Mouse (Mus musculus) kidney, embryonic 15.5 days (tissue): Measurements from ENCODE around the gene Igsf9. TPM values are rescaled to one million over a fixed set of nuclear protein-coding genes. Genes with fewer than 3 reads are reported as not detected.

Experiments used
- ATAC-seq: fragments of 200-750 bp; cut with Nextera tagmentation; replicated peaks from 2 replicates; pipeline ENCODE4 v1.8.0; 2017; ENCODE audit warnings: moderate TSS enrichment; ENCODE audit not compliant: low FRiP score
- H3K27ac ChIP-seq: fragments of 300-500 bp; sonication (generic); 2 replicates; pipeline ENCODE4 v1.5.1; 2015; ENCODE audit warnings: mild to moderate bottlenecking, inconsistent platforms
- H3K27me3 ChIP-seq: fragments of 300-500 bp; sonication (generic); 2 replicates; pipeline ENCODE4 v1.6.1; 2015; ENCODE audit warnings: inconsistent platforms
- H3K36me3 ChIP-seq: fragments of 300-500 bp; sonication (generic); 2 replicates; pipeline ENCODE4 v1.6.1; 2015; ENCODE audit warnings: inconsistent platforms
- H3K4me1 ChIP-seq: fragments of 300-500 bp; sonication (generic); 2 replicates; pipeline ENCODE4 v1.6.1; 2015; ENCODE audit warnings: inconsistent platforms
- H3K4me2 ChIP-seq: fragments of 300-500 bp; sonication (generic); 2 replicates; pipeline ENCODE4 v1.6.1; 2015; ENCODE audit warnings: moderate library complexity, mild to moderate bottlenecking, inconsistent platforms
- H3K4me3 ChIP-seq: fragments of 300-500 bp; sonication (generic); replicated peaks from 2 replicates; pipeline ENCODE4 v1.5.1; 2015; ENCODE audit warnings: mild to moderate bottlenecking, inconsistent platforms
- H3K9ac ChIP-seq: fragments of 300-500 bp; sonication (generic); 2 replicates; pipeline ENCODE4 v1.6.1; 2015; ENCODE audit warnings: mild to moderate bottlenecking, inconsistent platforms
- H3K9me3 ChIP-seq: fragments of 300-500 bp; sonication (generic); replicated peaks from 2 replicates; pipeline ENCODE4 v1.6.1; 2016; ENCODE audit warnings: inconsistent platforms
- WGBS: fragments of 180-500 bp; shearing (Covaris S2); methylation state at CpG from one replicate; pipeline ENCODE4 v1.1.7; 2015; ENCODE audit warnings: mixed read lengths; 5-methylcytosine and 5-hydroxymethylcytosine counted together
- polyA plus RNA-seq: library from polyadenylated mRNA; unstranded; fragments of >200 nt; fragmentation: Nextera tagmentation; extraction: Ambion mirVana; gene quantifications from 2 replicates; pipeline ENCODE4 v1.2.1, GENCODE M21; 2015

The Igsf9 gene
- polyA plus RNA-seq, 1 experiment from 2014 or later = 46.0 TPM

DNA sequence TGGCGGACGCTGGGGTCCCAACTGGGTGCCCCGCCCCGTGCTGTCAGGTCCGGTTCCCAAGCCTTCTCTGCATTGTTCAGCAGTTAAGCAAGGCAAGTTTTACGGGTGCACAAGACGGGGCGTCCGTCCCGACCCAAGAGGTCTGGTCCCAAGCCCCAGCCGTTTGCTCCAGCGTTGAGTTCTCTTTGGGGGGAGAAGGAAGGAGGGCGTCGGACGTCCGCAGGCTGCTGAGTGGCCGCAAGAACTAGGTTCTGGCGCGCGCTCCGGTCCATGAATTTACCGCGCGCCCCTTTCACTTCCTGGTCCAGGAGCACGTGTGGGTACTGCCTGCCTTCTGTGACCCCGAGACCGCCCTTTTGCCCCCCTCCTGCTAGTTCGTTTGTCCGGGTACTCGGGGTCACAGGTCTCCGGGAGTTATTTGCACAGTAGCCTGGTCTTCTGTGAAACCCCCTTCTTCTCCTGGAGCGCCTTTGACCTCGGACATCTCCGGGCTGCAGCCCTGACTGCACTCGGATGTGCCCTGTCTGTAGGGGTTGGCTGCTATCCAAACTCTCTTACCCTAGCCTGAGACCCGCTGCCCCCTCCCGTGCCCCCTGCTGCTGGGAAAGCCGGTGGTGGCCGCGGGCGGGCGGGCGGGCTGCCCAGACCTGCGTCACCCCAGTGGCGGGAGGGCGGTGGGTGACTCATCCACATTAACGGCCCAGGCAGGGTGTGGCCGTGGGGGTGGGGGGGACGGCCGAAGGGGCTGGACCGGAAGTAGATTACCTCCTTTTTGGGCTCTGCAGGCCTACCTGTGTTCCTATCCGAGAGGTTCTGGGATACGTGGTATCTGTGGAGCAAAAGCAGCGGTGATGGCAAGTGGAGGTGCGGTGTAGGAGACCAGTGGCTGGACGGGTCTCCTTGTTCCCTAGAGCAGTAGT is 19.1 kb downstream of the Igsf9 start:
- WGBS = under 1% methylated on average over 56 of the region's 56 CpGs
- peaks cover 36% of the 10 kb centered on the region for H3K36me3 ChIP-seq

DNA sequence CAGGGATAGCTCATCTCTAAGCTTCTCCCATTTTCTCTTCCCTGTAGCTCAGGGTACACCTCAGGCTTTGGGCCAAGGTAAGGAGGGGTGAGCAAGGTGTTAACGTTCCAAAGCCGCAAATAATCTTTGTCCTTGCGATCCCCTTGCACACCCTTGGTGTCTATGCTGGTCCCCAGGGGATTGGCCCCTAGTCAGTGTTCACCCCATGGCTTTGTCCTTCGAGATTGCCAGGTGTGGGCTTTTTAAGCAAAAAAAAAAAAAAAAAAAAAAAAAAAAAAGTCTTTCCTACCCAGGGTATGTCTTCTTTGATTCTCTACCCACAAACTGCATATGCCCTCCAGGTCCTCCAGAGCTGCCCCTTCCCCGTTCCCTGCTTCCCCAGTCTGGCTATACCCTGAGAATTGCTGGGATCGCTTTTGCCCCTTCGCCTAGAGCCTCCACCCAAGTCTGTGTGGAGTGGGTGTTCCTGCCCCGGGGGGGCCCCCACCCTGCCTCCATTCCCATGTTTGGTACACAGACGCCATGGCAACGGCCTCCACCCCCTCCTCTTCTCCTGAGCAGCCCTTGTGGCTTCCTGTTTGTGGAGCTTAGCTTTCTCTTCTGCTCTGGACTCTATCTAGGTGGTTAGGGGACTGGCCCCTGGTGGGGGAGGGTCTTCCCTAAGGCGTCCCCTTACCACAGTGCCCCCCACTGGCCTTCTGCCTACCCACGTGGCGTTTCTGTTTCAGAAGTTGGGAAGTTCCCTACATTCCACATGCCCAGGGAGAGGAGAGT is 20.0 kb downstream of the Igsf9 start:
- H3K27me3 ChIP-seq = no peaks in the 10 kb centered on the region
- peak overlapping the region; percentile 64 for H3K9ac ChIP-seq
- no peaks in the 10 kb centered on the region for H3K9me3 ChIP-seq
- peaks cover 36% of the 10 kb centered on the region for H3K36me3 ChIP-seq
- 29% methylated on average over 13 of the region's 13 CpGs for WGBS
- H3K27ac ChIP-seq = peak overlapping the region; percentile 87
- ATAC-seq = 0 out of 2 replicates have a peak, but pooled peaks have one; percentile 1
- H3K4me2 ChIP-seq = peak overlapping the region; percentile 65
- peak overlapping the region; percentile 68 for H3K4me3 ChIP-seq
- H3K4me1 ChIP-seq = peaks cover 55% of the 10 kb centered on the region

More for the DNA sequence above, 19.1 kb downstream of the Igsf9 start:
- Histone ChIP-seq H3K9ac (peak overlapping the region; percentile 64), H3K4me3 (peak overlapping the region; percentile 68), H3K27ac (peak overlapping the region; percentile 87), H3K4me2 (peak overlapping the region; percentile 65), H3K9me3 (no peaks in the 10 kb centered on the region), H3K4me1 (peaks cover 55% of the 10 kb centered on the region), H3K27me3 (no peaks in the 10 kb centered on the region)
- peak; percentile 27 for ATAC-seq

DNA sequence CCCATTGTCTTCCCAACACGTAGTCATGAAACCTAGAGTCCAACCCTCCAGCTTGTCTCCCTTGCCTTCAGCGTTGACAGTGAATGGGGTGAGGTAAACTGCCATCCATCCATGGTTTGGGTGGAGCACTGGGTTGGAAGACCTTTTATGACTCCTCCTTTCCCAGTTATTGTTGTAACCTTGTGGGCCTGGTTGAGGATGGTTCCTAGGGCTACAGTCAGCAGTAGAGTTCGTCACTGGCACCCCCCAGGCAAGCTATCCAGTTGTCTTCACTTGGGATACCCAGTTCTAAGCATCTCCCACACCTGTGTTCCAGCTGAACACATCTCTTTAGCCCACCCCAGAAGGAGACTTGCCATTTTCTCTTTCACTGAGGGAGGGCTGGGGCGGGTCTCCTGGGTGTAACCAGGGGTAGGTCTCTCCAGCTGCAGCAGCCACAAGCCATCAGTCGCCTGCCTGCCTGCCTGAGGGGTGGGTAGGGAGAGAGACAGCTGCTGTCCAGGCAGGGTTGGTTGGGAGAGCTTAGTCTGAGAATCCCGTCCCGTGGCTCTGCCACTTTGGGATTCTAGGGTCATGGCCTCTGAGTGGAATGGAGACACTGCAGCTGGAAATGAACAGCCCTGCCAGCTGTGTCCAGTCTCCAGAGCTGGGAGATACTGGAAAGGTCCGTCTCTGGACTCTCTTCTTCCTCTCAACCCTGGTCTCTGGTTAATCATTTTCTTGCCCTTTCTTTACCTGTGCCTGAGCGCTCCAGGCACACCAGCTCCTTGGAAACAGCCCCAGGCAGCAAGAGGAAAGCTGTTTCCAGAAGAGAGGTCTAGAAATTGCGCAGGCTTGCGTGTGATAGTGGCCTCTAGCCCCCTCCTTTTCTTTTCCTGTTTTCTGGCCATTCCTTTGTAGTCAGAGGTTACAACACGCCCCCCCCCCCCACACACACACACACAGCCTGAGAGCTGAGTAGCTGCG is 20.8 kb downstream of the Igsf9 start:
- WGBS = 23% methylated on average over 13 of the region's 13 CpGs
- H3K4me3 ChIP-seq = peak overlapping the region; percentile 68
- no peaks in the 10 kb centered on the region for H3K27me3 ChIP-seq
- ATAC-seq = peak; percentile 15
- peak overlapping the region; percentile 65 for H3K4me2 ChIP-seq
- no peaks in the 10 kb centered on the region for H3K9me3 ChIP-seq
- H3K36me3 ChIP-seq = peaks cover 36% of the 10 kb centered on the region
- peaks cover 60% of the 10 kb centered on the region for H3K4me1 ChIP-seq
- no peak overlapping the region for H3K9ac ChIP-seq
- peak overlapping the region; percentile 87 for H3K27ac ChIP-seq

DNA sequence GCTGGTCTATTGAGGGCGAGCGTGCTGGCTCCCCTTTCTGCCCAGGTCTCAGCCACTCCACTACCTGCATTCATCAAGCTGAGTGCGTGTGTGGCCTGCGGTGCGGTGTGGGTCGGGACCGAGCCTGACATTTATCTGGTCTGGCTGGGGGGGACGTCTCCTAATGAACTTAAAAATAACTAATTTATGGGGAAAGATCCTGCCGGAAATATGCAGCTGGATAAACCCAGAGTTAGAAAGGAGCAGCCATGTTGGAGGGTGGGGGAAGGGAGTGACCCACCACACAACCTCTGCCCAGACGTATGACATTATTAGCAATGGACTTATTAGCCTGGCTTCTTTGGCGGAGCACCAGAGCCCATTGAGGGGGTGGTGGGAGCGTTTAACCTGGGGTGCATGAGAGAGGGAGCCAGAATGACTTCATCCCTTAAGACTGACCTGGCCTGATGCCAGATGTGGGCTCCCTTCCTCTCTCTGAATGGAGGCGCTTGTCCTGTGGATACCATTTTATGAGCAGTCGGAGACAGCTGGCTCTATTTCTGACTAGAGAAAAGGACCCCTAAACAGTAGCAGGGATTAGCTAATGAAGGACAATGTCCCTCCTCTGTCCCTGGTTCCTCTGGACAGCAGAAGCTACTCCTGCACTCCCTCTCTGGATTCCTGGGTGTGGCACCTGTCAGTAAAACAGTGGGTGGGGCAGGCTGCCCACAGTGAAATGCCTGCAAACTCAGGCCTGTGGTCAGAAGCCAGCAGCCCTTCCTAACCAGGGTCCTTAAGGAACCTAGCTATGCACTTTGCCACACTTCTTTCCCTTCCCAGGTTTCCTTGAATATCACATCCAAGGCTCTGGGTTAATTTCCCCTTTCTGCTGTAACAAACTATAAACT is 21.8 kb downstream of the Igsf9 start:
- peaks cover 36% of the 10 kb centered on the region for H3K36me3 ChIP-seq
- H3K4me2 ChIP-seq = peak overlapping the region; percentile 65
- peak; percentile 11; the same call in 1 of the 2 replicates for ATAC-seq
- H3K27me3 ChIP-seq = no peaks in the 10 kb centered on the region
- WGBS = 33% methylated on average over 14 of the region's 14 CpGs
- peak overlapping the region; percentile 68 for H3K4me3 ChIP-seq
- H3K4me1 ChIP-seq = peaks cover 64% of the 10 kb centered on the region
- H3K27ac ChIP-seq = peak overlapping the region; percentile 87
- no peaks in the 10 kb centered on the region for H3K9me3 ChIP-seq
- H3K9ac ChIP-seq = no peak overlapping the region

DNA sequence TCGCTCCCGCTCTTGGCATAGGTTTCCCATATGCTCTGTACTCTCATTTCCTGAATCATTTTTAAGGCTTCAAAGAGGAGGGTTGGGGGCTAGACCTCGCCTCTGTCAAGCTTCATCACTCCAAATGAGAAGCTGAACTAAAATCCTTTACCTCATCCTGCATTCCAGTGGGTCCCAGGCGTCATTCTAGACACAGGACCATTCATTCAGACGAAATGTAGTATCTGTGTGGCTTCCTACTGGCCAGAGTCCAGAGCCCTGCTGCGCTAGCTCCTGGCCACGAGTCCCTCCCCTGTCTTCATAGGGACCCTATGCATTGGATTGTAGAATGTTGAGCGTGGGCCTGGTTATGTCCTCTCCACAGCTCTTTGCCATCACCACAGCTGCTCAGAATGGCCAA is 23.2 kb downstream of the Igsf9 start:
- Histone ChIP-seq H3K9me3 (no peaks in the 10 kb centered on the region), H3K4me1 (peaks cover 59% of the 10 kb centered on the region), H3K4me2 (no peak overlapping the region), H3K9ac (no peak overlapping the region), H3K4me3 (no peak overlapping the region), H3K27me3 (no peaks in the 10 kb centered on the region), H3K36me3 (peaks cover 36% of the 10 kb centered on the region), H3K27ac (no peak overlapping the region)
- ATAC-seq = no peak
- WGBS = 80% methylated on average over 8 of the region's 8 CpGs

DNA sequence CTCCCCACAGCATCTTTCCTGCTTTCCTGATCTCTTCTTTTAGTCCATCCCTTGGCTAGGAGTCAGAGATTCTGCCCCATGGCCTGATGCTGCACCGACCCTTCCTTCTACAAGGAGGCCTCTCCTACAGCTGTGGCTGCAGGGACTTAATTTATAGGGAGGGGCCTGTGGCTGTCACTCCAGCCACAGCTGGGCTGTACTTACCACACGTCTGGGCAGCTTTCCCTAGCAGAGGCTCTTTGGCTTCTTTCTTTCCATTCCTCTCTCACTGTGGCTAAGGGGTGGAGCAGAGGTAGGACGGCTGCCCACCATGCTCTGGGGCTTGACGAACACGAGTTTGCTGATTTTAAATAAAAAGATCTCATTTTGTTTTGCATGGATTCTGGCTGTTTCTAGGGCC is 25.4 kb downstream of the Igsf9 start:
- Histone ChIP-seq H3K27ac (no peak overlapping the region), H3K4me1 (peaks cover 52% of the 10 kb centered on the region), H3K4me3 (no peak overlapping the region), H3K27me3 (no peaks in the 10 kb centered on the region), H3K9me3 (no peaks in the 10 kb centered on the region), H3K36me3 (peaks cover 36% of the 10 kb centered on the region), H3K4me2 (no peak overlapping the region), H3K9ac (no peak overlapping the region)
- no peak for ATAC-seq
- 56% methylated on average over 5 of the region's 5 CpGs for WGBS

DNA sequence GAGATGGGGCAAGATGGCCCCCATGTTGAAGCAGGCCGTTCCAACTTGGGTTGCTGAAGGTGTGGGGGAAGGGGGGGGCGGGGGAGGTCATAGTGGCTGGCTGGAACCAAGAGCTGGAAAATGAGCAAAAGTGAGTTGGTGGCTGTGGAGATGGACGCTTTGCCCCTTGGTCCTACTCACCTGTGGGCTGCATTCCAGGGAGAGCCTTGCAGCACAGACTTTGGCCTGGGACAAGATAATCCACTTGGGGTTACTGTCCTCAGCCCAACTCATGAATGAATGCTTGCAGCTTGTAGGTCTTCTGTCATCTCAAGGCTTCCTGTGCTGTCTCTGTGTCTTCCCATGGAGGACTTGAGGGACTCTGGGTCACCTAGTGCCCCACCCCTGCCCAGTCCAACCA is 26.1 kb downstream of the Igsf9 start:
- Histone ChIP-seq H3K4me2 (no peak overlapping the region), H3K4me3 (no peak overlapping the region), H3K27me3 (no peaks in the 10 kb centered on the region), H3K9me3 (no peaks in the 10 kb centered on the region), H3K4me1 (peaks cover 49% of the 10 kb centered on the region), H3K9ac (no peak overlapping the region), H3K27ac (no peak overlapping the region), H3K36me3 (peaks cover 36% of the 10 kb centered on the region)
- no peak for ATAC-seq
- 78% methylated on average over 3 of the region's 3 CpGs for WGBS

DNA sequence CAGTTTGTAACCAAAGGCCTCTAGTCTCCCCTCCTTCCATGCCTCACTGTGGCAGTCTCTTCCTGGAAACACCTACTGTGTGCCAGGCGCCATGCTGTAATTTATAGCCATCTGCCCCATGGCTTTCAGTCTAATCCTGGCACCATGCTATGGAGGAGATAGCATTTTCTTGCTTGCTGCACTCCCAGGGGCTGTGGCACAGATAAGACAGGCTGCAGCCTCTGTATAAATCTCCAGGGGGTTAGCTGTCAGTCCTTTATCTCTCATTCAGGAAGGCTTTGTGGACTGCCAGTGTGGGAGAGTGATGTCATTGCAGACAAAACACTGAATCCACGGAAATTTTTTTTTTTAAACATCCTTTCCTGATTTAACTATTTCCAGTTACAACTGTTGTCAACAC is 26.6 kb downstream of the Igsf9 start:
- Histone ChIP-seq H3K9me3 (no peaks in the 10 kb centered on the region), H3K4me2 (no peak overlapping the region), H3K27ac (no peak overlapping the region), H3K36me3 (peaks cover 36% of the 10 kb centered on the region), H3K4me3 (no peak overlapping the region), H3K4me1 (peaks cover 49% of the 10 kb centered on the region), H3K9ac (no peak overlapping the region), H3K27me3 (no peaks in the 10 kb centered on the region)
- 59% methylated on average over 2 of the region's 2 CpGs for WGBS
- ATAC-seq = no peak

DNA sequence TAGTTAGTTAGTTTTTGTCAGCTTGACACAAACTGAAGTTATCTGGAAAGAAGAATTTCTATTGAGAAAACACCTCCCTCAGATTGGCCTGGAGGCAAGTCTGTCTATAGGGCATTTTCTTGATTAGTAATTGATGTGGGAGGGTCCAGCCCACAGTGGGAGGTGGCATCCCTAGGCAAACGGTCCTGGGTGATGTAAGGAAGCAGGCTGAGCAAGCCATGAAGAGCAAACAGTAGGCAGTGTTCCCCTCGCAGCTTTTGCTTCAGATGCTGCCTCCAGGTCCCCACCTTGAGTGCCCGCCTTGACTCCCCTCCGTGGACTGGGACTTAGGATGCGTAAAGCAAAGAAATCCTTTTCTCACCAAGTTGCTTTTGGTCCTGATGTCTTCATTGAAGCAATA is 27.6 kb downstream of the Igsf9 start:
- Histone ChIP-seq H3K4me3 (no peak overlapping the region), H3K27ac (no peak overlapping the region), H3K9ac (no peak overlapping the region), H3K9me3 (no peaks in the 10 kb centered on the region), H3K4me1 (peaks cover 51% of the 10 kb centered on the region), H3K27me3 (no peaks in the 10 kb centered on the region), H3K4me2 (no peak overlapping the region), H3K36me3 (peaks cover 36% of the 10 kb centered on the region)
- WGBS = 79% methylated on average over 5 of the region's 5 CpGs
- ATAC-seq = no peak

DNA sequence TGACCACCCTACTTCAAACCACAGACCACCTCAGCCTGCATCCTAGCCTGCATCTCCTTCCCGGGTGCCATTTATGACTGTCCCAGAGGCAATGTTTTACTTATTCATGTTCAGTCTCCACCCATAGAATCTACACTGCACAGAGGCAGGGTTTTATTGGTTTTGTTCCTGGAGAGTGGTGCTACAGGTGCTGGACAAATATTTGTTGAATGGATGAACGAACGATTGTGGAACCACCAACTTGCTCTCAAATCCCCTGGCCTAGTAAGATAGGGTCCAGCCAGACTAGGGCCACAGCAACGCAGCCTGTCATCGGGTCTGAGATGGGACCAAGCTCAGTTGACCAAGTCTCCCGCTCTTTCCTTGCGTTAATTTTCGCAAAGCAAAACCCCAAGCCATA is 28.4 kb downstream of the Igsf9 start:
- no peak overlapping the region for H3K9ac ChIP-seq
- H3K27me3 ChIP-seq = no peaks in the 10 kb centered on the region
- peak; percentile 7; the same call in 1 of the 2 replicates for ATAC-seq
- peak overlapping the region; percentile 37; the same call in 1 of the 2 replicates for H3K4me2 ChIP-seq
- H3K9me3 ChIP-seq = no peaks in the 10 kb centered on the region
- H3K4me1 ChIP-seq = peaks cover 51% of the 10 kb centered on the region
- H3K36me3 ChIP-seq = peaks cover 36% of the 10 kb centered on the region
- H3K27ac ChIP-seq = peak overlapping the region; percentile 18; the same call in 1 of the 2 replicates
- H3K4me3 ChIP-seq = peak overlapping the region; percentile 7; the same call in 1 of the 2 replicates
- 35% methylated on average over 8 of the region's 8 CpGs for WGBS
